Mouse (Mus musculus) liver, adult 2 months (tissue): Measurements from ENCODE around the gene Olfr322. TPM values are rescaled to one million over a fixed set of nuclear protein-coding genes. Genes with fewer than 3 reads are reported as not detected.

Source experiments
- DNase-seq: peaks from one replicate; pipeline ENCODE4 v3.0.0-alpha.2; 2011; ENCODE audit warnings: low read depth, low spot score; ENCODE audit errors: extremely low read depth
- H3K27ac ChIP-seq: fragments of 200-500 bp; replicated peaks from 2 replicates; pipeline ENCODE4 v1.5.1; 2012; ENCODE audit warnings: low read depth, mild to moderate bottlenecking, control low read depth, inconsistent platforms, low read length; ENCODE audit not compliant: insufficient read depth
- H3K27me3 ChIP-seq: fragments of 200-500 bp; 2 replicates; pipeline ENCODE4 v1.6.1; 2012; ENCODE audit warnings: mild to moderate bottlenecking, moderate library complexity, low read length, inconsistent platforms; ENCODE audit not compliant: control insufficient read depth, insufficient read depth
- H3K36me3 ChIP-seq: fragments of 200-500 bp; 2 replicates; pipeline ENCODE4 v1.6.1; 2012; ENCODE audit warnings: low read length, inconsistent platforms; ENCODE audit not compliant: control insufficient read depth, insufficient read depth
- H3K4me1 ChIP-seq: fragments of 200-500 bp; 2 replicates; pipeline ENCODE4 v1.6.1; 2011; ENCODE audit warnings: low read length; ENCODE audit not compliant: control insufficient read depth, insufficient read depth
- H3K4me3 ChIP-seq: fragments of 200-500 bp; 2 replicates; pipeline ENCODE4 v1.5.1; 2011; ENCODE audit warnings: low read depth, mild to moderate bottlenecking, control low read depth, low read length, moderate library complexity; ENCODE audit not compliant: insufficient read depth
- H3K79me2 ChIP-seq: fragments of 200-500 bp; 2 replicates; pipeline ENCODE4 v1.6.1; 2012; ENCODE audit warnings: inconsistent platforms, mild to moderate bottlenecking, low read length, moderate library complexity; ENCODE audit not compliant: control insufficient read depth, insufficient read depth
- H3K9ac ChIP-seq: fragments of 200-500 bp; 2 replicates; pipeline ENCODE4 v1.6.1; 2012; ENCODE audit warnings: low read depth, mild to moderate bottlenecking, control low read depth, inconsistent platforms, low read length
- CTCF ChIP-seq: fragments of 200-500 bp; IDR thresholded peaks from 2 replicates; pipeline ENCODE4 v1.5.1; 2011; ENCODE audit warnings: low read depth, low read length, control low read depth
- POLR2A ChIP-seq: fragments of 200-500 bp; IDR thresholded peaks from 2 replicates; pipeline ENCODE4 v1.6.1; 2011; ENCODE audit warnings: low read length, control low read depth; ENCODE audit not compliant: insufficient read depth; ENCODE audit errors: extremely low read depth
- WGBS: fragments of 180-500 bp; shearing (Covaris S2); methylation state at CpG from one replicate; pipeline ENCODE4 v1.1.7; 2018; 5-methylcytosine and 5-hydroxymethylcytosine counted together
- polyA plus RNA-seq: library from polyadenylated mRNA; depleted of rRNA; stranded (reverse); fragments of >200 nt; gene quantifications from 2 replicates; pipeline ENCODE4 v1.2.3, GENCODE M21; 2012
- total RNA-seq: library from RNA; depleted of rRNA; stranded (reverse); fragments of >200 nt; gene quantifications from 2 replicates; pipeline ENCODE4 v1.2.3, GENCODE M21; 2014

Gene Olfr322
- total and polyA plus RNA-seq, 2 experiments = not detected

DNA sequence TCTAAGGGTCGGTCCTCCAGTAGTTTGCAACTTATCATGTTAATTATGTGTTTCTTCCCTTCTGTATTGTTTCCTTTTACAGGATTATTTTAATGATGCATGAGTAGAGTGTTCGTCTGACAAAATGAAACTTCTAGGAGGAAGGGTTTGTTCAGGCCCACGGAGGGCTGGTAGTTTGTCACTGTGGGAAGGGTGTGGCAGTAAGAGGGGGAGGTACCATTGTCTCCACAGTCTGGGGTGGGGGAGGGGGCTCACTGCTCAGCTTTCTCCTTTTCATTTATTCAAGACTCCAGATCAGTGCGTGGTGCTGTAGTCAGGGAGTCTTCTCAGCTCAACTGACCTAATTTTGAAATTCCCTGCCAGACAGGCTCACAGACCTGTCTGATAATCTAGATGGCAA is 32.4 kb upstream of the Olfr322 start:
- Histone ChIP-seq H3K36me3 (no peaks in the 10 kb centered on the region), H3K27ac (no peak overlapping the region), H3K4me1 (no peaks in the 10 kb centered on the region), H3K4me3 (no peak overlapping the region), H3K27me3 (no peaks in the 10 kb centered on the region), H3K9ac (no peak overlapping the region), H3K79me2 (no peaks in the 10 kb centered on the region)
- no peak for DNase-seq
- no peak for TF ChIP-seq CTCF
- TF ChIP-seq POLR2A = no peak
- 70% methylated on average over 4 of the region's 4 CpGs for WGBS

DNA sequence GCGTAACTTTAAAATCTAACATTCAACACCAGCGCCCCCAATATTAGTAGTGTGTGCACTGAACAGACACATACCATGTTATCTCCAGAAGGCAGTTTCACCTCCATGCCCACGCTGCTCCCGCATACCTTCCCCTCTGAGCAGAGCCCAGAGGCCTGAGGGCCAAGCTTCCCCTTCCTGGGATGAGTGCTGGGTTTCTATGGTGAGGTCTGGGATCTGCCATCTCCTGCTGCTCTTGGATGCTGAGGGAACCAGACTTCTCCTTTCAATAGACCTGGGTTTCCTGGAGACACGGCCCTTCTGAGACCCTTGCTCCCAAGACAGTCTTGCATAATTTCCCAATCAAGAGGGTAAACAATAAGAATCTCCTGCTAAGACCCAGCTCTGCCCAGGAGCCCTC is 28.2 kb upstream of the Olfr322 start, which contains the start of gene Olfr323:
TSS of gene Olfr323 (minus strand) at position 101 of the 400 bp plus-strand sequence.
- Histone ChIP-seq H3K27ac (no peak within 1 kb of the TSS), H3K27me3 (no peaks in the 10 kb centered on the region), H3K79me2 (no peaks in the 10 kb centered on the region), H3K4me1 (no peaks in the 10 kb centered on the region), H3K9ac (no peak within 1 kb of the TSS), H3K4me3 (no peak within 1 kb of the TSS), H3K36me3 (no peaks in the 10 kb centered on the region)
- DNase-seq = no peak
- TF ChIP-seq CTCF (no peak), POLR2A (no peak)
- WGBS = 83% methylated on average over 5 of the region's 5 CpGs

DNA sequence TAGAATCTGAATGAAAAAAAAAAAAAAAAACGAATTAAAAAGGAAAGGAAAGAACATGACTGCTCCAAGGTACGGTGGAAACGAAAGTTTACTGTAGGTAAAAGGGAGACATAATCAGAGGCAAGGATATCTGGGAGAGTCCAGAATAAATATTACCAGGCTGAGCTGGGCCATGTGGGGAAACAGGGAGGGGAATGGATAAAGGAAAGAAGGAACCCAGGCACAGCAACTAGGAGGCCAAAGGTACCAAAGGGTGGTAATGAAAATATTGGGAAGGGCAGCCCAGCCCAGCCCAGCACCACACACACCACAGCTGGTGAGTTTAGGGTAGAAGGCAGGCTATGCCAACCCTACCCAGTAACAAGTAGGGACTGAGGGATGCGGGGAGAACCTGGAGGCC is 23.7 kb upstream of the Olfr322 start:
- Histone ChIP-seq H3K4me3 (no peak overlapping the region), H3K4me1 (no peaks in the 10 kb centered on the region), H3K27ac (no peak overlapping the region), H3K36me3 (no peaks in the 10 kb centered on the region), H3K27me3 (no peaks in the 10 kb centered on the region), H3K9ac (no peak overlapping the region), H3K79me2 (no peaks in the 10 kb centered on the region)
- no peak for TF ChIP-seq POLR2A
- no peak for TF ChIP-seq CTCF
- DNase-seq = no peak
- 57% methylated on average over 4 of the region's 4 CpGs for WGBS

DNA sequence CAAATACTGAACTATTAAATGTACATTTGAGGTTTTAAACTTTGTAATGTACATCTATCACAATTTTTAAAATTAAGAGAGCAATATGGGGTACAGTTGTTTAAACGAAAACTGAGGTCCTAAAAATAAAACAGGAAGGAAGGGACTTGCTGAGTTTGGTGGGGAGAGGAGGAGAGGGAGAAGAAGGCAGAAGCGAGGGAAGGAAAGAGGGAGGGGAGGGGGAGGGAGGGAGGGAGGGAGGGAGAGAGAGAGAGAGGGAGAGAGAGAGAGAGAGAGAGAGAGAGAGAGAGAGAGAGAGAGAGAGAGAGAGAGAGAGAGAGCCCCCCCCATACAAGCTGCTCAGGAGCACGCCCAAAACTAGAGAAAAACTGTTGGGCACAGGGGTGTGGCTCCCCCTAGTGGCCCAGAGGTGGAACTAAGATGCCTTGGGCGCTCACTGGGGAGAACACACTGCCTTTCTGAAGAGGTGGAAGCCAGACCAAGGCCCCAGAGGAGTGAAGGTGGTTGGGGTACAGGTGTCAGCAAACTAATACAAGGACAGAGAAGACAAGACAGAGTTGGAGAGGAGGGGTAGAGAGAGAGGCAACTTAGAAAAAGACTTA is 22.1 kb upstream of the Olfr322 start:
- no peak overlapping the region for H3K4me3 ChIP-seq
- 19% methylated on average over 4 of the region's 4 CpGs for WGBS
- H3K4me1 ChIP-seq = no peaks in the 10 kb centered on the region; the same call in 1 of the 2 replicates
- TF ChIP-seq POLR2A (no peak), CTCF (peak; percentile 95)
- H3K27ac ChIP-seq = no peak overlapping the region
- H3K27me3 ChIP-seq = peaks cover 6% of the 10 kb centered on the region
- no peaks in the 10 kb centered on the region for H3K36me3 ChIP-seq
- peak; percentile 17 for DNase-seq
- H3K79me2 ChIP-seq = no peaks in the 10 kb centered on the region
- H3K9ac ChIP-seq = no peak overlapping the region

DNA sequence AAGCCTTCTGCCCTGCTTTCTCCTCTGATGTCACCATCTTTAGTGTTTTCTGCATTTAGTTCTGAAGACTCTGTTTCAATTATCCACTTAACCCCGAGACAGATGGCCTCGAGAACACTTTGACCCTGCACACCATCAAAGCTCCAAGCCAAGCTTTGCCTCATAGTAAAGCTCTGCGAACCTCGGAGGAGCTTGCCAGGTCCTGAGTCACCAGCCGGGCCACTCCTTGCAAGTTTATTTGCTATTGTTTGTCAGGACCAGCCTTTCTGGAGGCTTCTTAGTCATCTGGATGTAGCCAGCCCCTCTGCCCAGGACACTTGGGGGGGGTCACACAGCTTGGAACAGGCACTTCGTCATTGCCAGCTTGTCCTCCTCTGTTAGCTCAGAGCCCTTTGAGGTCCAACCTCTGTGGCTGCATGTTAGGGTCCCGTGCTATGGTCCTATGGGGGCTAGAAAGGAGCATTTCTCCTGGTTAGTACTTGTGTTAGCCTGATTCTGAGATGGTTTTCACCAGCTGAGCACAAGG is 20.3 kb upstream of the Olfr322 start:
- no peaks in the 10 kb centered on the region; the same call in 1 of the 2 replicates for H3K4me1 ChIP-seq
- no peaks in the 10 kb centered on the region for H3K36me3 ChIP-seq
- TF ChIP-seq POLR2A = no peak
- TF ChIP-seq CTCF = no peak
- DNase-seq = no peak
- H3K27me3 ChIP-seq = peaks cover 6% of the 10 kb centered on the region
- no peak overlapping the region for H3K27ac ChIP-seq
- no peak overlapping the region for H3K4me3 ChIP-seq
- no peaks in the 10 kb centered on the region for H3K79me2 ChIP-seq
- 58% methylated on average over 7 of the region's 7 CpGs for WGBS
- no peak overlapping the region for H3K9ac ChIP-seq

DNA sequence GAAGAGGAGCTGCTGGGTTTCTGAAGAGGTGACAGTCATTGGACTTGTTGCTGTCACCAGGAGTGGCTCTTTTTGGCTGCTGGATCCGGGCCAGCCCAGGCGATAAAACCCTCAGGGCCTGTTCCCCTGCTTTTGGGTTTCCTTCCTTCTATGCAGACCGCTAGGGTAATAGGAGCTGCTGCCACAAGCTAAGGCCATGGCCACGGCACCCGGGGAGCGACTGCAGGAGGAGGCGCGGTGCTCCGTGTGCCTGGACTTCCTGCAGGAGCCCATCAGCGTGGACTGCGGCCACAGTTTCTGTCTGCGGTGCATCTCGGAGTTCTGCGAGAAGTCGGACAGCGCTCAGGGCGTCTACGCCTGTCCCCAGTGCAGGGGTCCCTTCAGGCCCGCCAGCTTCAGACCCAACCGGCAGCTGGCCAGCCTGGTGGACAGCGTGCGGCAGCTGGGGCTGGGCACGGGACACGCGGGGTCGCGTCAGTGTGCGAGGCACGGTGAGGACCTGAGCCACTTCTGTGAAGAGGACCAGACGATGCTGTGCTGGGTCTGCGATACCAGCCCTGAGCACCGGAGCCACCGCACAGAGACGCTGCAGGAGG is 18.2 kb upstream of the Olfr322 start, which contains the start of gene Trim58:
TSS of gene Trim58 (plus strand) at position 194 of the 596 bp plus-strand sequence.
- H3K9ac ChIP-seq = no peak within 1 kb of the TSS
- DNase-seq = no peak
- TF ChIP-seq CTCF (no peak), POLR2A (no peak)

More for the DNA sequence above, 18.2 kb upstream of the Olfr322 start, which contains the start of gene Trim58:
- no peaks in the 10 kb centered on the region for H3K36me3 ChIP-seq
- no peaks in the 10 kb centered on the region; the same call in 1 of the 2 replicates for H3K4me1 ChIP-seq
- H3K27me3 ChIP-seq = peaks cover 6% of the 10 kb centered on the region
- no peaks in the 10 kb centered on the region for H3K79me2 ChIP-seq
- no peak within 1 kb of the TSS for H3K27ac ChIP-seq
- no peak within 1 kb of the TSS for H3K4me3 ChIP-seq
- WGBS = 6% methylated on average over 34 of the region's 34 CpGs
